Mouse (Mus musculus) liver, adult 2 months (tissue): ENCODE measurements at regions not wholly inside any gene's neighbourhood (a gene's known extent, or its start where the extent isn't known, plus 50 kb on each side); places are given as distances from the start of the nearest gene placed in this dataset.

Source experiments
- DNase-seq: peaks from one replicate; pipeline ENCODE4 v3.0.0-alpha.2; 2011; ENCODE audit warnings: low read depth, low spot score; ENCODE audit errors: extremely low read depth
- H3K27ac ChIP-seq: fragments of 200-500 bp; replicated peaks from 2 replicates; pipeline ENCODE4 v1.5.1; 2012; ENCODE audit warnings: low read depth, mild to moderate bottlenecking, control low read depth, inconsistent platforms, low read length; ENCODE audit not compliant: insufficient read depth
- H3K27me3 ChIP-seq: fragments of 200-500 bp; 2 replicates; pipeline ENCODE4 v1.6.1; 2012; ENCODE audit warnings: mild to moderate bottlenecking, moderate library complexity, low read length, inconsistent platforms; ENCODE audit not compliant: control insufficient read depth, insufficient read depth
- H3K36me3 ChIP-seq: fragments of 200-500 bp; 2 replicates; pipeline ENCODE4 v1.6.1; 2012; ENCODE audit warnings: low read length, inconsistent platforms; ENCODE audit not compliant: control insufficient read depth, insufficient read depth
- H3K4me1 ChIP-seq: fragments of 200-500 bp; 2 replicates; pipeline ENCODE4 v1.6.1; 2011; ENCODE audit warnings: low read length; ENCODE audit not compliant: control insufficient read depth, insufficient read depth
- H3K4me3 ChIP-seq: fragments of 200-500 bp; 2 replicates; pipeline ENCODE4 v1.5.1; 2011; ENCODE audit warnings: low read depth, mild to moderate bottlenecking, control low read depth, low read length, moderate library complexity; ENCODE audit not compliant: insufficient read depth
- H3K79me2 ChIP-seq: fragments of 200-500 bp; 2 replicates; pipeline ENCODE4 v1.6.1; 2012; ENCODE audit warnings: inconsistent platforms, mild to moderate bottlenecking, low read length, moderate library complexity; ENCODE audit not compliant: control insufficient read depth, insufficient read depth
- H3K9ac ChIP-seq: fragments of 200-500 bp; 2 replicates; pipeline ENCODE4 v1.6.1; 2012; ENCODE audit warnings: low read depth, mild to moderate bottlenecking, control low read depth, inconsistent platforms, low read length
- CTCF ChIP-seq: fragments of 200-500 bp; IDR thresholded peaks from 2 replicates; pipeline ENCODE4 v1.5.1; 2011; ENCODE audit warnings: low read depth, low read length, control low read depth
- POLR2A ChIP-seq: fragments of 200-500 bp; IDR thresholded peaks from 2 replicates; pipeline ENCODE4 v1.6.1; 2011; ENCODE audit warnings: low read length, control low read depth; ENCODE audit not compliant: insufficient read depth; ENCODE audit errors: extremely low read depth
- WGBS: fragments of 180-500 bp; shearing (Covaris S2); methylation state at CpG from one replicate; pipeline ENCODE4 v1.1.7; 2018; 5-methylcytosine and 5-hydroxymethylcytosine counted together

DNA sequence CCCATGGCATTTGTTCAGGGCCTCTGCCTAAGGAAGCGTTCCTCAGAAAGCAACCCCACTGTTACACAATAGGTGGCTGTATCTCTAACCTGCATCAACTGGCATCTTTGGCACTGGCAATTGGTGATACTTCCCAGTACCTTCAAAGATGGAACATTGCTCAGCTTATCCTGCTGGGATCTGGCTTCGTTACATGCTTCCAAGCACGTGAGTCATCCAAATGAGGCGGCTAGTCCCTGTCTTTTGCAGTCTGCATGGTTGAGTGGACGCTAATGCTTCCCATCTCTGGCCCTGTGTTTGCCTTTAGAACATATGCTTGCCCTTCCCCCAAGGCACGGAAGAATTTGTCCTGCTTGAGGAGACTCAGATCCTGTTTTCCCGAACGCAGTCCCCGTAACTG is 380.2 kb downstream of the Atp23 start:
- no peak overlapping the region for H3K4me3 ChIP-seq
- H3K79me2 ChIP-seq: no peaks in the 10 kb centered on the region
- no peak overlapping the region for H3K9ac ChIP-seq
- H3K27me3 ChIP-seq: no peaks in the 10 kb centered on the region
- no peaks in the 10 kb centered on the region for H3K4me1 ChIP-seq
- TF ChIP-seq CTCF (no peak), POLR2A (no peak)
- 90% methylated on average over 9 of the region's 9 CpGs for WGBS
- H3K27ac ChIP-seq: no peak overlapping the region
- no peak for DNase-seq
- H3K36me3 ChIP-seq: no peaks in the 10 kb centered on the region

DNA sequence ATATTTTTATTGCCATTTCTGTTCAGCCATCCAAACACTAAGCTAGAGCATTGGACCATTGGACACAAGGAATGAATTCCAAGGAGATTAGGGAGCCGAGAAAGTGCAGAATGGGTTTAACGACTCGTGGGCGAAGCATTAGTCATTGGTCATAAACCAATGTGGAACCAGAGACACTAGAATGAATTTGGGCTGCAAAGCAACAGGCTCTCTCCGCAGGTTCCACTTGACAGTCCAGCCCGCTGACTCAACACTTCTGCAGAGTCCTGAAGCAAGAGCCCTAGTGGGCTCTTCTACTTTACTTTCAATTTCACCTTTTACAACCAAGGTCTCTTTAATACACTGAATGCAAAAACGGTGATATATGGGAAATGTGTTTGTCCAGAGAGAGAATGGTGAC is 388.0 kb downstream of the Atp23 start:
- TF ChIP-seq CTCF: no peak
- TF ChIP-seq POLR2A: no peak
- H3K4me3 ChIP-seq: no peak overlapping the region
- 83% methylated on average over 7 of the region's 7 CpGs for WGBS
- H3K79me2 ChIP-seq: no peaks in the 10 kb centered on the region
- no peak for DNase-seq
- H3K27ac ChIP-seq: no peak overlapping the region
- H3K9ac ChIP-seq: no peak overlapping the region
- no peaks in the 10 kb centered on the region for H3K27me3 ChIP-seq
- no peaks in the 10 kb centered on the region for H3K4me1 ChIP-seq
- H3K36me3 ChIP-seq: no peaks in the 10 kb centered on the region

DNA sequence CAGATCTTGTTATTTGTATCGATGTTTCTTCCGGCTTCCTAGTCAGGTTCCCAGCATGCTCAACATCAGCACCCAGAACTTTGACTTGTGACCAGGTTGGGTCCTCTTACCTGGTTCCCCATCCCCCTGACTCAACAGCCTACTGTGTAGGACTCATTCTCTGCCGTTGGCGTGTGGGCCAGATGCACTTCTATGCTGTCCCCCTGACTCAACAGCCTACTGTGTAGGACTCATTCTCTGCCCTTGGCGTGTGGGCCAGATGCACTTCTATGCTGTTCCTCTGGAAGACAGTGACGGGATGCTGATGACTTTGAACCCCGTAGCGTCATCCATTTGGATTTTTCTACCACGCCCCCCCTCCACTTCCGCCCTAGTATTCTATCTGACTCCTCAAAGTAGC is 389.6 kb downstream of the Atp23 start:
- WGBS: 92% methylated on average over 10 of the region's 10 CpGs
- H3K36me3 ChIP-seq: no peaks in the 10 kb centered on the region
- H3K9ac ChIP-seq: no peak overlapping the region
- TF ChIP-seq POLR2A: no peak
- TF ChIP-seq CTCF: no peak
- no peaks in the 10 kb centered on the region for H3K4me1 ChIP-seq
- DNase-seq: no peak
- no peak overlapping the region for H3K4me3 ChIP-seq
- H3K79me2 ChIP-seq: no peaks in the 10 kb centered on the region
- no peak overlapping the region for H3K27ac ChIP-seq
- H3K27me3 ChIP-seq: no peaks in the 10 kb centered on the region

GRCm38 (mm10) chr10:126505988-126506387 is 395.2 kb downstream of the Atp23 start:
- Histone ChIP-seq H3K4me3 (no peak overlapping the region), H3K9ac (no peak overlapping the region), H3K4me1 (no peaks in the 10 kb centered on the region), H3K79me2 (no peaks in the 10 kb centered on the region), H3K36me3 (no peaks in the 10 kb centered on the region), H3K27ac (no peak overlapping the region), H3K27me3 (no peaks in the 10 kb centered on the region)
- WGBS: 90% methylated on average over 5 of the region's 5 CpGs
- no peak for TF ChIP-seq CTCF
- TF ChIP-seq POLR2A: no peak
- no peak for DNase-seq

DNA sequence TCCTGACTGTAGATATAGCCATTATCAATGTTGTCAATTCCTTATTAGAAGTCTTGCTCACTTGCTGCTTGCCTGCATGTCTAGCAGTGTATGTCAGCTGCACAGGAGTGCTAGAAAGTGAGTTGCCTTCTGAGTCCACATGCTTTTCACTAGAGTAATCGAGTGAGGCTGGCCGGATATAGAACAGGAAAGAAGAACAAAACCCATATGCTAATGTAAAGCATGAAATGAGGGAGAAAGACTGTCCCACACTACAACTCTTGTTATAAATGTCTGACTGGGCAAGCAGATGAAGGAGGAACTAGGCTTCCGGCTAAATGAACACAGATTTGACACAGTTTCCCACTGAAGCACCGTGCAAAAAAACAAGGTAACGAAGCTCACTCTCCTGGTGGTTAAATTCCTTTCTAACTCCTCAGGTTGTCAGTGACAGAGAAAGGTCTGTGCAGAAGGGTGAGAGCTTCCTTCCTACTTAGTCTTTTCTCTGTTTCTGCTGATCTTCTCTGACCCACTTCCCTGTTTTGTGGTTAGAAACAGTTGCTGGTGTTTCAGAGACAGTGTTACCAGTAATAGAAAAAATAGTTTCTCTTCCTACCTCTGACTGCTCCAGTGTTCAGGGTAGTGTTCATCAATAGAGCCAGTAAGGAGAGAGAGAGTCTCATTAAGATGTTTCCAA is 399.0 kb downstream of the Atp23 start:
- 80% methylated on average over 5 of the region's 5 CpGs for WGBS
- no peak overlapping the region for H3K4me3 ChIP-seq
- peaks cover 6% of the 10 kb centered on the region for H3K4me1 ChIP-seq
- no peak for TF ChIP-seq POLR2A
- TF ChIP-seq CTCF: no peak
- peak; percentile 8 for DNase-seq
- H3K9ac ChIP-seq: no peak overlapping the region
- no peak overlapping the region for H3K27ac ChIP-seq
- H3K79me2 ChIP-seq: no peaks in the 10 kb centered on the region
- H3K27me3 ChIP-seq: no peaks in the 10 kb centered on the region
- no peaks in the 10 kb centered on the region for H3K36me3 ChIP-seq

DNA sequence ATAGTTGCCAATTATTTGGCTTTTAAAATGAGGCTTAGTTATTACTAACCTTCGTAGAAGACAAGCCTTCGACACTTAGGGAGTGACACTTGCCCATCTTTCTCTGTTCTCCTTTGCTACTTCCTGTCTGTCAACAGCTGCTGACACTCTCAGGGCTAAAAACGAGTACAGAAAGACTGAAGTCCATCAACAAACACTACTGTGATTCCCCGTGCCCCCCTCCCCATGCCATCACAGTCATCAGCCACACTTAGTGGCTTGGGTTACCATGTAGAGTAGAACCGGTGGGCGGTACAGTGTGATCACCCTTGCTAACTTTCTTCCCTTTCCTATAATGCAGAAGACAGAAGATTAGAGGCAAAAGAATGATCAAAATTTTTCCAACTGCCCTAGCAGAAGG is 402.4 kb downstream of the Atp23 start:
- no peaks in the 10 kb centered on the region for H3K27me3 ChIP-seq
- DNase-seq: no peak
- no peak overlapping the region for H3K9ac ChIP-seq
- 84% methylated on average over 6 of the region's 6 CpGs for WGBS
- TF ChIP-seq CTCF (no peak), POLR2A (no peak)
- H3K79me2 ChIP-seq: no peaks in the 10 kb centered on the region
- H3K36me3 ChIP-seq: no peaks in the 10 kb centered on the region
- no peak overlapping the region for H3K27ac ChIP-seq
- H3K4me1 ChIP-seq: peaks cover 6% of the 10 kb centered on the region
- no peak overlapping the region for H3K4me3 ChIP-seq
